Mouse (Mus musculus): Measurements from ENCODE around the gene Sec14l3. TPM values are rescaled to one million over a fixed set of nuclear protein-coding genes. Genes with fewer than 3 reads are reported as not detected.

Sec14l3 gene
- total RNA-seq, 2 experiments from 2014 or later = 2.3 to 3.6 TPM

DNA sequence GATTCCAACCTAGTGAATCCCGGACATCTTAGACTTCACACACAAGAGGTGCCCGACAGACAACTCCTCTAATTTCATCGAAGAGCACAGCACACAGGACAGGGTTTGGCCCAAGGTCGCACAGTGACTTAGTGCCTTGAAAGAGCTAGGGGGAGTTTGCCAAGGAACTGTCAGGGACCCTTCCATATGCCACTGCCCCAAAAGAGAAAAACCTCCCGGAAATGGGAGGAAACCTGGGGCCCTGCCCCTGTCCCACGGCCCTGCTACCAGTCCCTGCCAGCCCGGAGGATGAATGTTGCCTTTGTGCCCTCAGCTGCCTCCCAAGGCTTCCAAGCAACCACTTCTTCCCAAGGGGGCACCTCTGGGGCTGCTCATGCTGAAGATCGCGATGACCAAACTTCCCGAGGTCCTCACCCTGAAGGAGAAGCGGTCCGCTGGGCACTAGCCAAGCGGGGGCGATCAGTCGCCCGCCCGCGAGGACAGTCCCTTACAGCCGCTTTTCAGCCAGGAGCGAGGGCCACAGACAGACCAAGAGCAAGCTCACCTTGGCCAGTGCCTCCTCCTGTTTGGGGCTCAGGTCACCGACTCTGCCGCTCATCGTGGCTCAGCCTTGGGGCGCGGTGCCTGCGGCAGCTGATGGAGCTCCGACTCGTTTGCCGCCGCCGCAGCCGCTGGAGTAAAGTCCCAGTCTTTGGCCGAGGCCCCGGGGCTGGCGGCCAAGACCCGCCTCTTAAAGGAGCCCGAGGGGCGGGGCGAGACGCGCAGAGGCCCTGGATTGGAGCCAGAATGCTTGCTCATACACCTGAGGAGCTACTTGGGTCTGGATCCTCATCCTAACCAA lies 53.7 kb downstream of the Sec14l3 start:
- DNase-seq (ENCODE audit: extremely low spot score in 1 of 2, low spot score in 2 of 2) = peak in 1 of 2 experiments; percentile 82

GRCm38 (mm10) chr11:4119635-4120034 lies 55.0 kb downstream of the Sec14l3 start:
- intact Hi-C loops (cut with DNase I) = no loop called here
- no peak for DNase-seq (ENCODE audit: extremely low spot score in 1 of 2, low spot score in 2 of 2)

More for the DNA sequence above, 53.7 kb downstream of the Sec14l3 start:
- intact Hi-C loops (cut with DNase I) = no loop called here

DNA sequence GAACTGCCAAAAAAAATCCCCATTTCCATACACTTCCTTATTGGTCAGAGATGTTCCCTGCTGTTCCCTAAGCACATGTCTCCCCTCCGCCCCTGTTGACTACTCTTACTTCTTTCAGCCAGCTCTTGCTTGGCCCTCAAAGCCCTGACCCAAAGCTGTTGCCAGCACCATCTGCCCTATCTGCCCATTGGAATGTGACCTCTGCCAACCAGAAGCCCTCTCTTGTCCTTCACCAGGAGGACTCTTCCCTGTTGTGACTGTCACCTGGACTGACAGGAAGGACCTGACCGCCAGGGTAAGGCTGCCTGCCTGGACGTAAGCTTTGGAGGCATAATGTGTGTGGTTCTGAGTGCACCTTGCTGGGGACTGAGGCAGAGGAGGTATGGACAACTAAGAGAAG lies 57.0 kb downstream of the Sec14l3 start:
- intact Hi-C loops (cut with DNase I) = no loop called here
- no peak for DNase-seq (ENCODE audit: extremely low spot score in 1 of 2, low spot score in 2 of 2)

DNA sequence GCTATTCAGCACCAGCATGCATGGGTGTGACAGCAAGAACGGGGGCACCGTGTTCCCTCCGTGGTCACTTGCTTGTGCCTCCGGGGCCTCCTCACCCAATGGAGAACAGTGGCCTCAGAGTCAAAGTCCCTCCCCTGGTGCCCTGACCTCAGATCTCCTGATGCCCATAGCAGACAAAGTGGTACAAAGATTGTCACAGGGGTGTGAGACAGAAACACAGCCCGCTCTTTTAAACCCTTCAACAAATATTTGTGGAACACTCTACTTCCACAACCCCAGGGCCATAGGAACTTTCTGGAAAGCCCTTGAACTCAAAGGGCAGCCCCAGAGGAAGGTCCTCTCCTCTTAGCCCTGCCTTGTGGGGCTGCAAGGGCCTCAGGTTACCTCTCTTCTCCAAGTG lies 57.6 kb downstream of the Sec14l3 start:
- intact Hi-C loops (cut with DNase I) = no loop called here
- no peak for DNase-seq (ENCODE audit: extremely low spot score in 1 of 2, low spot score in 2 of 2)

- intact Hi-C loops (cut with DNase I) = no loop called here
- no peak for DNase-seq (ENCODE audit: extremely low spot score in 1 of 2, low spot score in 2 of 2)
Observed at GRCm38 (mm10) chr11:4122742-4123579, 58.3 kb downstream of the Sec14l3 start, which contains the start of gene Sec14l2. Sec14l2 (minus strand) TSS chr11:4123415.

DNA sequence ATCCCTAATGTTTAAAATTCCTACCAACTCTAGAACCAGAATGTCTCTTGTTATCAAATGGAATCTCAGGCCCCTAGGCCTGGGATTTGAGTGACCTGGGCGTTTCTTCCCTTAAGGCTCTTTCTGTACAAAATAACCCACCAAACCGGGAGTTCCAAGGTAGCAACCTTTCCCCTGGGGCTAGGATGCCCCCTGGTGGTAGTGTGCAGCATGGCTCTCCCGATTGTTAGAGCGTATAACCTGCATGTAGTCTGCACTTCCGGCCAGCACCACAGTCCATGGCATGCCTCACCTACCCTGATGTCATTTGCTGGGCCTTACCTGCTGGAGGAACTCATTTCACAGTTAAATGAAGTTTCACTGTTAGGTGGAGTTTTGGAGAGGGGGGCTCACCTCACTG lies 59.3 kb downstream of the Sec14l3 start:
- DNase-seq (ENCODE audit: extremely low spot score in 1 of 2, low spot score in 2 of 2) = no peak
- intact Hi-C loops (cut with DNase I) = no loop called here

GRCm38 (mm10) chr11:4127059-4127458 lies 62.4 kb downstream of the Sec14l3 start:
- intact Hi-C loops (cut with DNase I) = no loop called here
- no peak for DNase-seq (ENCODE audit: extremely low spot score in 1 of 2, low spot score in 2 of 2)

Other genes with a start within 250 kb of the Sec14l3 start
- 100 to 1,000 TPM; 125 to 126 TPM for gene Osbp2, start 200.9 kb upstream of the Sec14l3 start, total RNA-seq (2021)
- gene 4921536K21Rik, start 169.7 kb upstream of the Sec14l3 start, total RNA-seq (2021) = under 1 TPM; 0.62 to 0.65 TPM
- gene Dusp18, start 169.6 kb upstream of the Sec14l3 start, total RNA-seq (2021) = 10 to 100 TPM; 18.8 to 21.0 TPM
- 10 to 100 TPM; 25.2 to 27.7 TPM for gene Slc35e4, start 150.2 kb upstream of the Sec14l3 start, total RNA-seq (2021)
- gene Tcn2, start 132.7 kb upstream of the Sec14l3 start, total RNA-seq (2021) = 10 to 100 TPM; 13.0 to 14.5 TPM
- gene Pes1, start 100.9 kb upstream of the Sec14l3 start, total RNA-seq (2021) = 10 to 100 TPM; 34.3 to 47.9 TPM
- under 1 TPM; 0.28 TPM for gene 4930556J24Rik, start 88.1 kb upstream of the Sec14l3 start, total RNA-seq (2021)
- 1 to 10 TPM; 9.2 to 9.9 TPM for gene Gal3st1, start 81.2 kb upstream of the Sec14l3 start, total RNA-seq (2021)
- gene Sec14l4, start 33.4 kb upstream of the Sec14l3 start, total RNA-seq (2021) = under 1 TPM in 1 of 2 experiments, not detected in 1; 0.11 TPM
- gene Mtfp1, start 30.6 kb downstream of the Sec14l3 start, total RNA-seq (2021) = 10 to 100 TPM; 59.4 to 73.7 TPM
- 10 to 100 TPM; 14.0 to 14.4 TPM for gene Sec14l2, start 58.6 kb downstream of the Sec14l3 start, total RNA-seq (2021)
- 10 to 100 TPM; 43.4 to 45.8 TPM for gene Rnf215, start 70.4 kb downstream of the Sec14l3 start, total RNA-seq (2021)
- 10 to 100 TPM; 13.8 to 15.5 TPM for gene Ccdc157, start 95.5 kb downstream of the Sec14l3 start, total RNA-seq (2021)
- gene Sf3a1, start 95.5 kb downstream of the Sec14l3 start, total RNA-seq (2021) = 10 to 100 TPM; 73.9 to 75.1 TPM
- 10 to 100 TPM; 27.4 to 27.8 TPM for gene Tbc1d10a, start 121.9 kb downstream of the Sec14l3 start, total RNA-seq (2021)
- 1 to 10 TPM; 2.1 to 5.2 TPM for gene Castor1, start 153.4 kb downstream of the Sec14l3 start, total RNA-seq (2021)
- not detected for gene Osm, start 171.6 kb downstream of the Sec14l3 start, total RNA-seq (2021)
- gene Lif, start 192.7 kb downstream of the Sec14l3 start, total RNA-seq (2021) = under 1 TPM in 1 of 2 experiments, not detected in 1; 0.09 TPM

Measured in left cerebral cortex, postnatal 10 days (tissue).